8 mouse cellular contexts compared by ENCODE assay signal in the genomic region with DNA sequence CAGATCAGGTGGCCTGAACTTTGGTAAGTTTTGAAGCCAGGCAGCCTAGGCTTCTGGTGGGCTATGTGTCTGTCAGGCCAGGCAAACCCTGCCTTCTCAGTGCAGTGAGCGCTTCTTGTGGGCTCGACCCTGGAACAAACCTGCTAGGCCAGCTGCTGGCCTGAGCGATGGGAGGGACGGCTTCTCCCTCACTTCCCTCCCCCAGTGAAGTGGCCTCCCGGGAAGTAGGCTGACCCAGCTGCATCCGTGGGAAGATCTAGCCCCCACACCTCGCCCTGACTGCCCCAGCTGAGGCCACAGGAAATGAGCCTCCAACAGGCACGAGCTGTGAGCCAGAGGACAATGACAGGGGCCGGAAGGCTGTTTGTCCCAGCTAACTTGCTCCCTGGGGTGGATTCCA. TPM values are rescaled to one million over a fixed set of nuclear protein-coding genes. Genes with fewer than 3 reads are reported as not detected.
DNase-seq lines count a peak whose midpoint lies in the region; ATAC-seq lines count a peak whose summit lies in the region.

No protein-coding gene starts in this region.

- intact Hi-C loops in left cerebral cortex, postnatal 4 days (cut with DNase I): no loop called here

- peak overlapping the region; percentile 84 to 87 for H3K27ac ChIP-seq in heart, embryonic 14.5 days (replicated peaks in 1 of 2; ENCODE audit: control insufficient read depth in 1 of 2, insufficient read depth in 1 of 2, low read depth in 2 of 2, low read length in 2 of 2)
- no peak overlapping the region for H3K27ac ChIP-seq in forebrain, embryonic 16.5 days (ENCODE audit: low read length)

- H3K9me3 ChIP-seq in heart, embryonic 14.5 days (ENCODE audit: control insufficient read depth, low read length): no peaks in the 10 kb centered on the region
- no peaks in the 10 kb centered on the region for H3K9me3 ChIP-seq in forebrain, embryonic 16.5 days (ENCODE audit: control insufficient read depth, low read length)

- peak; percentile 12 for DNase-seq in left cerebral cortex, postnatal 4 days
- DNase-seq in left cerebral cortex, adult 8-10 months (ENCODE audit: low spot score in 2 of 2): no peak
- peak; percentile 66 for DNase-seq in embryo, embryonic 11 days
- peak; percentile 91 for DNase-seq in kidney, postnatal 14 days
- peak; percentile 84 to 95 for DNase-seq in lung, postnatal 4 days
- DNase-seq in testis, postnatal 14 days (ENCODE audit: low spot score): peak; percentile 62

- H3K27me3 ChIP-seq in heart, embryonic 14.5 days (ENCODE audit: control insufficient read depth, insufficient read depth, low read length): no peaks in the 10 kb centered on the region
- H3K27me3 ChIP-seq in forebrain, embryonic 16.5 days (replicated peaks; ENCODE audit: control insufficient read depth, insufficient read depth, low read length): no peaks in the 10 kb centered on the region

- WGBS in heart, embryonic 14.5 days: 12% methylated on average over 9 of the region's 9 CpGs
- 26% methylated on average over 9 of the region's 9 CpGs for WGBS in forebrain, embryonic 16.5 days

- H3K4me1 ChIP-seq in heart, embryonic 14.5 days (ENCODE audit: control insufficient read depth in 2 of 2, insufficient read depth in 2 of 2, low read length in 2 of 2): peaks cover 9 to 16% of the 10 kb centered on the region in 2 experiments
- H3K4me1 ChIP-seq in forebrain, embryonic 16.5 days (replicated peaks; ENCODE audit: control insufficient read depth, insufficient read depth, low read length): no peaks in the 10 kb centered on the region

- H3K36me3 ChIP-seq in heart, embryonic 14.5 days (ENCODE audit: control insufficient read depth, insufficient read depth, low read length): no peaks in the 10 kb centered on the region
- H3K36me3 ChIP-seq in forebrain, embryonic 16.5 days (ENCODE audit: control insufficient read depth, insufficient read depth): no peaks in the 10 kb centered on the region

- ATAC-seq in heart, embryonic 14.5 days (ENCODE audit: insufficient number of reproducible peaks, insufficient read depth, low FRiP score, low read depth): peak; percentile 83
- ATAC-seq in forebrain, embryonic 16.5 days: no peak

- no peak overlapping the region for H3K4me3 ChIP-seq in heart, embryonic 14.5 days (ENCODE audit: control insufficient read depth in 1 of 2, insufficient read depth in 1 of 2, low read depth in 1 of 2, low read length in 2 of 2)
- no peak overlapping the region for H3K4me3 ChIP-seq in forebrain, embryonic 16.5 days (replicated peaks; ENCODE audit: low read length)

- H3K4me2 ChIP-seq in heart, embryonic 14.5 days (ENCODE audit: low read length): no peak overlapping the region
- no peak overlapping the region for H3K4me2 ChIP-seq in forebrain, embryonic 16.5 days (ENCODE audit: low read length)

- H3K9ac ChIP-seq in heart, embryonic 14.5 days (ENCODE audit: low read length): peak overlapping the region; percentile 38; the same call in 1 of the 2 replicates
- H3K9ac ChIP-seq in forebrain, embryonic 16.5 days (replicated peaks; ENCODE audit: low read depth, low read length): no peak overlapping the region

RNA-seq across cellular contexts. Expression of a gene that starts 32.7 kb away (rescaled TPM):
- 10 to 100 TPM; 15.0 to 17.6 TPM for total RNA-seq in left cerebral cortex, postnatal 4 days (2021)
- 10 to 100 TPM in 1 of 4 experiments, 1 to 10 TPM in 3; 5.2 to 11.0 (median 7.2) TPM for total RNA-seq in left cerebral cortex, adult 8-10 months (2022)
- polyA plus RNA-seq in heart, embryonic 14.5 days (2014; fragmentation: Nextera tagmentation; extraction: Ambion mirVana): 71.7 and 75.0 TPM in 2 replicates
- 17.7 and 20.9 TPM in 2 replicates for polyA plus RNA-seq in forebrain, embryonic 16.5 days (2015; fragmentation: Nextera tagmentation; extraction: Ambion mirVana)

RNA-seq across cellular contexts. Expression of a gene that starts 58.6 kb away (rescaled TPM):
- 100 to 1,000 TPM; 163 to 165 TPM for total RNA-seq in left cerebral cortex, postnatal 4 days (2021)
- 100 to 1,000 TPM; 149 to 172 (median 160) TPM for total RNA-seq in left cerebral cortex, adult 8-10 months (2022)
- polyA plus RNA-seq in heart, embryonic 14.5 days (2014; fragmentation: Nextera tagmentation; extraction: Ambion mirVana): 148 and 151 TPM in 2 replicates
- 39.5 and 52.0 TPM in 2 replicates for polyA plus RNA-seq in forebrain, embryonic 16.5 days (2015; fragmentation: Nextera tagmentation; extraction: Ambion mirVana)

Comparison
In these comparisons a context has a peak if more than half of its experiments do, and no peak if none do; other contexts are left out.
1. DNase-seq: peak in left cerebral cortex, postnatal 4 days (single experiment), embryo, embryonic 11 days (single experiment), kidney, postnatal 14 days (single experiment), lung, postnatal 4 days (2 of 2) and testis, postnatal 14 days (single experiment); none in left cerebral cortex, adult 8-10 months (0 of 2).